Mouse (Mus musculus) heart, embryonic 10.5 days (tissue): ENCODE data around the gene Sec23b. TPM values are rescaled to one million over a fixed set of nuclear protein-coding genes. Genes with fewer than 3 reads are reported as not detected.
"Not testable (repeated sequence)": the region's sequence is repeated elsewhere in the genome, so short reads cannot be mapped to it uniquely, and the experiment has no call there.

Experiments used
- DNase-seq: peaks from one replicate; pipeline ENCODE4 v3.0.0-alpha.2; 2017; ENCODE audit warnings: low spot score
- H3K27ac ChIP-seq: fragments of 300-500 bp; sonication (generic); 2 replicates; pipeline ENCODE4 v1.5.1; 2016; ENCODE audit warnings: mild to moderate bottlenecking
- H3K27me3 ChIP-seq: fragments of 300-500 bp; sonication (generic); 2 replicates; pipeline ENCODE4 v1.6.1; 2016; ENCODE audit warnings: mild to moderate bottlenecking; ENCODE audit not compliant: poor library complexity, insufficient read depth, severe bottlenecking
- H3K36me3 ChIP-seq: fragments of 300-500 bp; sonication (generic); 2 replicates; pipeline ENCODE4 v1.6.1; 2016; ENCODE audit warnings: mild to moderate bottlenecking, moderate library complexity
- H3K4me1 ChIP-seq: fragments of 300-500 bp; sonication (generic); 2 replicates; pipeline ENCODE4 v1.6.1; 2016; ENCODE audit warnings: mild to moderate bottlenecking
- H3K4me3 ChIP-seq: fragments of 300-500 bp; sonication (generic); 2 replicates; pipeline ENCODE4 v1.5.1; 2016; ENCODE audit warnings: mild to moderate bottlenecking, moderate library complexity
- H3K9me3 ChIP-seq: fragments of 300-500 bp; sonication (generic); 2 replicates; pipeline ENCODE4 v1.6.1; 2016; ENCODE audit warnings: mild to moderate bottlenecking, moderate library complexity
- WGBS: fragments of 180-500 bp; shearing (Covaris S2); methylation state at CpG from one replicate; pipeline ENCODE4 v1.1.7; 2016; 5-methylcytosine and 5-hydroxymethylcytosine counted together
- polyA plus RNA-seq: library from polyadenylated mRNA; unstranded; fragments of >200 nt; fragmentation: Nextera tagmentation; extraction: Ambion mirVana; gene quantifications from 2 replicates; pipeline ENCODE4 v1.2.1, GENCODE M21; 2016

The Sec23b gene
- polyA plus RNA-seq, 1 experiment from 2014 or later = 77.7 TPM

DNA sequence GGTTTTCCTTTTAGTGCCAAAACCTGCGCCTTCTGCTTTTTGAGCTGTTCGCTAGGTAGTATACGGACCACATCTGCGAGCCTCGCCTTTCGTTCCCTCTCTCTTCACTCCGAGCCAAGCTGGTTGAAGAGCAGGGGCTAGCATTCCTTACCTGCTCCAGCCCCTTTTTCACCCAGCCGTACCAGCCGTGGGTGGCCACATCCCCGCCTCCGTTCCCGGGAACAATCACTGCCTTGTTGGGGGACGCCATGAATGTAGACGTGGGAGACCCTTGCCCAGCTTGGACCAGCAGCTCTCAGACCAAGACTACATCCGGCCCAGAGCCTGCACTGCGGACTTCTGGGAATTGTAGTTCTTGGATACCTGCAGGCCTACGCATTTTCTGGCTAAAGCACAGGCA lies 5.5 kb upstream of the Sec23b start, which contains the start of gene Rbbp9:
TSS of gene Rbbp9 (minus strand) at position 341 of the 400 bp plus-strand sequence.
- Histone ChIP-seq H3K27me3 (no peaks in the 10 kb centered on the region), H3K4me1 (no peaks in the 10 kb centered on the region), H3K27ac (peak within 1 kb of the TSS; percentile 94), H3K36me3 (peaks cover 23% of the 10 kb centered on the region), H3K4me3 (peak within 1 kb of the TSS; percentile 81), H3K9me3 (no peaks in the 10 kb centered on the region)
- WGBS = 2% methylated on average over 17 of the region's 17 CpGs
- peak; percentile 92 for DNase-seq

DNA sequence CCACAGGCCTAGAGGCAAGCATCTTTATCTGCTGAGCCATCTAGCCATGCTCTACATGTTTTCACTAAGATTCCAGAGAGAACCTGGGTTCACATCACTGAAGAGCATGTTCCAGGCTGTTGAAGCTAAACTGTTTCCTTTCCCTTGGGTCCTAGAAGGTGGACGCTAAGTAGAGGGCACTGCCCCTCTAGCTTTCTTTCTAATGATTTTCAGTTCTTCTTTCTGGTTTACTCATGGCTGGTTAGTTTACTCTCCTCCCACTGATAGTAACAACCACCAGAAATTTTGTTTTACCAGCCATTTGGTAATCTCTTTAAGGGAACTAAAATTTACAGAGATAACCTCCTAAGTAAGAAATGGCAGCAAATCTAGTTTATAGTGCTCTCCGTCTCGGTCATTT lies 2.1 kb upstream of the Sec23b start:
- no peaks in the 10 kb centered on the region for H3K27me3 ChIP-seq
- no peak overlapping the region for H3K4me3 ChIP-seq
- WGBS = 89% methylated on average over 3 of the region's 3 CpGs

DNA sequence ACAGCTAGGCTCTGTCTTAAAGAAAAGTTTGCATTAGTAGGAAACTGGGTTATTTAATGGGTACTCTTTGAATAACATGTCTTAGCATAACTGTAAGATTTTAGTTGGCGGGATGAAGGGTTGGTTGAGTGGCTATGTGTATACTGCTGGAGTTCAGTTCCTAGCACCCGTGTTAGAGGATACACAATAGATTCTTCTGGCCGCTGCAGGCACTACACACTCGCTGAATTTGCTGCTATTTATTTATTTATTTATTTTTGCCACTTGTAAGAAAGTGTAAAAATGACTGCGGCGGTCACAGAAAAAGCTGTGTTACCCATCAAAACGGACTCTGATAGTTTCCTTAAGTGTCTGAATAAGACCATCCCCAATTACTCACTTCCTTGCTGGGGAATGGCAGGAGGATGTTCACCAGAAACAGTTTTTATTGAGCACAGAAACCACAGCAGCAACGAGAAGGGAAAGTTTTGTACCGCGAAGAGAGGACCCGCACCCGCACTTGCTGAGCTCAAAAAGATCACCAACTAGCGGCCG lies 676 bp upstream of the Sec23b start:
- DNase-seq = no peak
- 2% methylated on average over 14 of the region's 14 CpGs for WGBS

More for the DNA sequence above, 2.1 kb upstream of the Sec23b start:
- Histone ChIP-seq H3K4me1 (peaks cover 11% of the 10 kb centered on the region; the same call in 1 of the 2 replicates), H3K27ac (no peak overlapping the region), H3K9me3 (no peaks in the 10 kb centered on the region), H3K36me3 (peaks cover 1% of the 10 kb centered on the region; the same call in 1 of the 2 replicates)
- no peak for DNase-seq

DNA sequence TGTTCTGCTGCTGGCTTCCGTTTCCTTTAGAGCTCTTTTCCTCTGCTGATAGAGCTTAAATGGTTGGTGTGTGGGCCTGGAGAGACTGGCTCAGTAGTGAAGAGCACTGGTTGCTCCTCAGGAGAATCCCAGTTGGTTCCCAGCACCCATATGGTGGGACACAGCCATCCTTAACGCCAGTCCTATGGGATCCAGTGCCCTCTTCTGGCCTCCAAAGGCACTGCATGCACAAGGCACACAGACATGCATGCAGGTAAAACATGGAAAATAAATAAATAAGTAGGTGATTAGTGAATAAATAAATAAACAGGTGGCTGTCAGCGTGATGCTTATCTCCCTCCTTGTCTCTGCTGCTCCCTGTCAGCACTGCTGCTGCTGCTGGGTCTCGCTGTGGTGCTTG lies 32.7 kb downstream of the Sec23b start:
- 74% methylated on average over 4 of the region's 4 CpGs for WGBS

More for the DNA sequence above, 676 bp upstream of the Sec23b start:
- no peaks in the 10 kb centered on the region for H3K27me3 ChIP-seq
- H3K4me3 ChIP-seq = peak overlapping the region; percentile 94
- peak overlapping the region; percentile 94 for H3K27ac ChIP-seq
- peaks cover 11% of the 10 kb centered on the region; the same call in 1 of the 2 replicates for H3K4me1 ChIP-seq
- no peaks in the 10 kb centered on the region for H3K9me3 ChIP-seq
- H3K36me3 ChIP-seq = peaks cover 15% of the 10 kb centered on the region

DNA sequence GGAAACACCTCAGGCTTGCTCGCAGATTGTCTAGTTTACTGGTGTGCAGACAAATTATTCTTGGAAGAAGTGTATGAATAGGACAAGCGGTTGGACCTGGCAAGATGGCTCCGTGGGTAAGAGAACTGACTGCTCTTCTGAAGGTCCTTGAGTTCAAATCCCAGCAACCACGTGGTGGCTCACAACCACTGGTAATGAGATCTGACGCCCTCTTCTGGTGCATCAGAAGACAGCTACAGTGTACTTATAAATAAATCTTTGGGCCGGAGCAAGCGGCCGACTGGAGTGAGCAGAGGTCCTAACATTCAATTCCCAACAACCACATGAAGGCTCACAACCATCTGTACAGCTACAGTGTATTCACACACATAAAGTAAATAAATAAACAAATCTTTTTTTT lies 37.0 kb downstream of the Sec23b start:
- not testable (repeated sequence) for H3K9me3 ChIP-seq, H3K27me3 ChIP-seq, H3K4me3 ChIP-seq, H3K27ac ChIP-seq, DNase-seq, H3K4me1 ChIP-seq
- 66% methylated on average over 8 of the region's 8 CpGs for WGBS
- peaks cover 22% of the 10 kb centered on the region for H3K36me3 ChIP-seq

More for the DNA sequence above, 32.7 kb downstream of the Sec23b start:
- no peaks in the 10 kb centered on the region for H3K4me1 ChIP-seq
- H3K4me3 ChIP-seq = no peak overlapping the region
- no peaks in the 10 kb centered on the region for H3K9me3 ChIP-seq
- no peak for DNase-seq
- peaks cover 61% of the 10 kb centered on the region for H3K36me3 ChIP-seq
- H3K27me3 ChIP-seq = no peaks in the 10 kb centered on the region
- no peak overlapping the region for H3K27ac ChIP-seq

DNA sequence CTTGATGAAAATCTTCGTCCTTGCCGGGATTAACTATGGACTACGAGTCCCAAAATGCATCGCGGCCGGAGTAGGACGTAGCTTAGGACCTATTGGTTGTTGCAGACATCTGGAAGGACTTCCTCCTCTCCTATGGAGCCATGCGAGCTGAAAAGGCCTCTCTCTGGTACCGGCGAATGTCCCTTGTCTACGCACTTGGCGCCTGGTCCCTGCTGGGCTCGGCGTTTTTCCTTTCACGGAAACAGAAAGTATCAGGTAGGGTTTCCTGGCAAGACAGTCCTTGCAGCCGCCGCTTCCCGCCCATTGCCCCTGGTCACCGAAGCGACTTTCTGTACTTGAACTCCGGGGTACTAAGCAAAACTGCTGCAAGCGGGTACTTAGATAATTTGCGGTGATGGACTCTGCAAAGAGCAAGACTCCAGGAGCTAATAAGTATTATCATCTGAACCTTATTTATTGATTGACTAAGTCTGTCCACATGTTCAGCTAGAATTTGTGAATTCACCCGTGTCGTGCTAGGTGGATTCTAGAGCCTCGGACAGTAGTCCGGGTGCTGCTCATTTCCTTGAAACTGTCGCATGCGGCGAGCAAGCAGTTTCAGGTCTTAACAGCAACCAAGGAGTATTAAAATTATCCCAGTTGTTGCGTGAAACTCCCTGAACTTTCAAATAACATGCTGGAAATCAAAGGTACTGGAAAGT lies 38.1 kb downstream of the Sec23b start, which contains the start of gene Smim26:
TSS of gene Smim26 (plus strand) at position 104 of the 701 bp plus-strand sequence.
- 2% methylated on average over 31 of the region's 31 CpGs for WGBS
- Histone ChIP-seq H3K4me3 (peak within 1 kb of the TSS; percentile 70), H3K4me1 (no peaks in the 10 kb centered on the region), H3K9me3 (no peaks in the 10 kb centered on the region), H3K27ac (peak within 1 kb of the TSS; percentile 85), H3K36me3 (peaks cover 11% of the 10 kb centered on the region), H3K27me3 (no peaks in the 10 kb centered on the region)
- peak; percentile 94 for DNase-seq

DNA sequence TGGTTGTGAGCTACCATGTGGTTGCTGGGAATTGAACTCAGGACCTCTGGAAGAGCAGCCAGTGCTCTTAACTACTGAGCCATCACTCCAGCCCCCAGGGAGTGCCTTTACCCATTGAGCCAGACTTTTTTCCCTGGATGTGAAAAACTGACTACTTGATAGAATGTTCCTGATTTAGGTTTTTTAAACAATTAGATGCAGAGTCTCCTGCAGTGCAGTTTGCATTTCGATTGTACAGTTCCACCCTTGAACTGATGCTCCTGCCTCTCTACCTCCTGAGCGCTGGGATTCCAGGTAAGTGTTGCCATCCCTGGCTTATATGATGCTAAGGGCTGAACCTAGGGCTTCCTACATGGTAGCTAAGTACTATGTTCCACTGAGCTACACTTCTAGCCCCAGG lies 42.0 kb downstream of the Sec23b start:
- no peak for DNase-seq
- no peak overlapping the region for H3K4me3 ChIP-seq
- 64% methylated on average over 2 of the region's 2 CpGs for WGBS
- no peaks in the 10 kb centered on the region for H3K9me3 ChIP-seq
- H3K4me1 ChIP-seq = no peaks in the 10 kb centered on the region
- H3K27ac ChIP-seq = no peak overlapping the region
- H3K36me3 ChIP-seq = 0 out of 2 replicates have a peak, but pooled peaks cover 3% of the 10 kb centered on the region
- H3K27me3 ChIP-seq = no peaks in the 10 kb centered on the region

DNA sequence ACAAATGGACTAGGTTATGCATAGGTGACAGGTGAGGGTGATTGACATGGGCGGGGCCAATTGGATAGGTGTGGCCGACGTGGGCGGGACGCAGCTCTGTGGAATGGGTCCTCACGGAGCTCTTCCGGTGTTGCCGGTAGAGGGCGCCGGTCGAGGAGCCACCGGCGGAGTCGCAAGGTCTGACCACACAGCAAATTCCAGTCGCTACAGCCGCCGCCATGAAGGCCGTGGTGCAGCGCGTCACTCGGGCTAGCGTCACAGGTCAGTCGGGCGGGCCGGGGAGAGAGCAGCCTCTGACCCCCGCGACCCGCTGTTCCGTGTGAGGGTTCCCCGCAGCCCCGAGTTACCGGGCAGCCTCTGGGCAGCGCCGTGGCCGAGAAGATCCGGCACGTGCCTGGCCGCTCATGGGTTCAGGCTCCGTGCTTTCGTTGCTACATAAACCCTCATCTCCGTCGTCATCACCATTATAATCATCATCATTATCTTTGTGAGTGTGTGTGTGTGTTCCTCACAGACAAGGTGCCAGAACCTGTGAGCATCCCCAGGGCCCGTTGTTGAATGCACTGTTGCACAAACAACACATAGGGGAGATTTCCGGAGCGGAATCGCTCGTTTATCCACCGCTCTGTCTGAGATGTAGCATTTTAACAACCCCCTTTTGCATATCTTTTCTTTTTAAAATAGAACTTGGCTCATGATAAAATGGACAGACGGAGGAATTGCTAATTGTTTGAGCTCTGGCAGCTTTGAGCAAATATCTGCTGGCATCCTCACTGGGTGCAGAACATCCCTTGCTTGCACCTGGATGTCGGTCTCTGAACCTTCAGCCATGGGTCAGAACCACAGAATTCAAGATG lies 44.0 kb downstream of the Sec23b start, which contains the start of gene Dtd1:
TSS of gene Dtd1 (plus strand) at position 67 of the 857 bp plus-strand sequence.
- Histone ChIP-seq H3K4me3 (peak within 1 kb of the TSS; percentile 84), H3K27me3 (no peaks in the 10 kb centered on the region), H3K36me3 (0 out of 2 replicates have a peak, but pooled peaks cover 3% of the 10 kb centered on the region), H3K4me1 (no peaks in the 10 kb centered on the region), H3K9me3 (no peaks in the 10 kb centered on the region), H3K27ac (peak within 1 kb of the TSS; percentile 96)
- peak; percentile 94 for DNase-seq
- WGBS = 2% methylated on average over 50 of the region's 50 CpGs

DNA sequence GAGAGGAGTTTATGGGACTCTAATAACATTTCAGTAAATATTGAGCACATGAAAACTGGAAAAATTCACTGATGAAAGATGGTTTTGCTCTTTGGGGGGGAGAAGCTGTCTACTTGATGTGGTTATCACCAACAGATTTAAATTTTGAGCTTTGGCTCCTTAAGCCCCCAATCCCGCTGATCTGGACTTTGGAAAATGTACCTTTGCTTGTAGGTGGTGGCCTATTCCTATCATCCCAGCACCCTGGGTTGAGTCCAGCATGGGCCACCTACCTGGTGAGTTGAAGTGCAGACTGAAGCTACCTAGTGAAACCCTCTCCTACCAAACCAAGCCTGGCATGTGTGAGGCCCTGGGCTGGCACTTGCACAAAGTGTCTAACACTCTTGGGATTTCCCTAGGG lies 45.5 kb downstream of the Sec23b start:
- no peak overlapping the region for H3K4me3 ChIP-seq
- no peaks in the 10 kb centered on the region for H3K36me3 ChIP-seq
- DNase-seq = no peak
- no peaks in the 10 kb centered on the region for H3K4me1 ChIP-seq
- no peaks in the 10 kb centered on the region for H3K27me3 ChIP-seq
- H3K9me3 ChIP-seq = no peaks in the 10 kb centered on the region
- 82% methylated on average over 1 of the region's 1 CpGs for WGBS
- no peak overlapping the region for H3K27ac ChIP-seq

DNA sequence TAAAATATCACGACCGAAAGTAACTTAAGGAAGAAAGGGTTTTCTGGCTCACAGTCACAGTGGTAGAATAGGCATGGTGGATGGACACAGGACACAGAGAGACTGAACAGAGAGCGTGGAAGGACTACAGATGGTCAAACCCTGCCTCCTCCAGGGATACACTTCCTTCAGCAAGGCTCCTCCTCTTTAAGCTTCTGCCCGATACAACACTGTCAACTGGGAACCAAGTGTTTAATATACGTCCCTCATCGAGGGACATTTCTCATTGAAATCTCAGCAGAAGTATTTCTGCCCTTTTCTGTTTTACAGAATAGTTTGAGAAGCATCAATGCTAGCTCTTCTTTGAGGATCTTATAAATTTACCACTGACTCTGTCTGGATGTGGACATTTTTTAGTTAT lies 57.9 kb downstream of the Sec23b start:
- Histone ChIP-seq H3K36me3 (no peaks in the 10 kb centered on the region), H3K9me3 (no peaks in the 10 kb centered on the region), H3K27ac (no peak overlapping the region), H3K4me1 (peaks cover 6% of the 10 kb centered on the region), H3K27me3 (no peaks in the 10 kb centered on the region), H3K4me3 (no peak overlapping the region)
- WGBS = 89% methylated on average over 6 of the region's 6 CpGs
- no peak for DNase-seq

DNA sequence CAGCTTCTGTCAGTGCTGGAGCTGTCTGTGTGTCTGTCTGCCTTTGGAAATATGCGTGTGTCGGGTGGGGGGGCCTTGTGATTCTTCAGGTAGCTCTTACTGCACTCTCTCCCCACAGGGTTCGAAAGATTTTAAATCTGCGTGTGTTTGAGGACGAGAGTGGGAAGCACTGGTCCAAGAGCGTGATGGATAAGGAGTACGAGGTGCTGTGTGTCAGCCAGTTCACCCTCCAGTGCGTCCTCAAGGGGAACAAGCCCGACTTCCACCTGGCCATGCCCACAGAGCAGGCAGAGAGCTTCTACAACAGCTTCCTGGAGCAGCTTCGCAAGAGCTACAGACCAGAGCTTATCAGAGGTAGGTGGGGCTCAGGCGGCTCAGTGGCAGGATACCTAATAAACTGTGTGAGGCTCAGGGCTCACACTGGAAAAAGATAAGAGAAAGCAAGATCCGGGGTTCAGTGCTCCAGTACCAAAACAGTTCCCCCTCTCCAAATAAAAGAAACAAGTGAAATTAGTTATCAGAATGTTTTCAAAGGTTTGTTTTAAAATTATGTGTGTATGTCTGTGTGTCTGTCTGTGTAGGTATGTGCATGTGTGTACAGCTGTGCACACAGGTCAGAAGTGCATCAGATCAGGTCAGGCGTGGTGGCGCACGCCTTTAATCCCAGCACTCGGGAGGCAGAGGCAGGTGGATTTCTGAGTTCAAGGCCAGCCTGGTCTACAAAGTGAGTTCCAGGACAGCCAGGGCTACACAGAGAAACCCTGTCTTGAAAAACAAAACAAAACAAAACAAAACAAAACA lies 61.2 kb downstream of the Sec23b start:
- 67% methylated on average over 16 of the region's 16 CpGs for WGBS
- H3K27ac ChIP-seq = no peak overlapping the region
- no peak overlapping the region for H3K4me3 ChIP-seq
- H3K4me1 ChIP-seq = peaks cover 6% of the 10 kb centered on the region
- DNase-seq = no peak
- no peaks in the 10 kb centered on the region for H3K36me3 ChIP-seq
- no peaks in the 10 kb centered on the region for H3K27me3 ChIP-seq
- H3K9me3 ChIP-seq = no peaks in the 10 kb centered on the region

DNA sequence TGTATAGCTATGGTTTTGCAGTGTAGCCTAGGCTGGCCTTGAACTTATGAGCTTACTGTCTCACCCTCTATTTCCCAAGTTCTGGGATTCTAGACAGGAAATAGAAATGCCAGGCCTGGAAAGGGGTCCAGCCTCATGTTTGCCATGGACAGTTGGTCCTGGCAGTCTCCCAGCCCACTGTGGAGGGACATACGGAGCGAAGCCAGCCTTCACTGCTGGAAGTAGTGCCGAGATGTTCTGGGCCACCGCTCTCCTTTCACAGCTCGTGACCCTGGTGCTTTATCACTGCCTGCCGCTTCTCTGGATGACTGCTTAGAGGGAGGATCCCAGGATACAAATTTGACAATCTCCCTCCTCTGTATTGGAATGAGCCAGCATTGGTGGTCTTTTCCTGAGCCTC lies 65.5 kb downstream of the Sec23b start:
- Histone ChIP-seq H3K27ac (no peak overlapping the region), H3K4me1 (peaks cover 6% of the 10 kb centered on the region), H3K4me3 (no peak overlapping the region), H3K36me3 (peaks cover 5% of the 10 kb centered on the region; the same call in 1 of the 2 replicates), H3K27me3 (no peaks in the 10 kb centered on the region), H3K9me3 (no peaks in the 10 kb centered on the region)
- WGBS = 74% methylated on average over 6 of the region's 6 CpGs
- no peak for DNase-seq
